Mouse (Mus musculus) embryonic facial prominence, embryonic 12.5 days (tissue): Measurements from ENCODE around the gene Dda1. TPM values are rescaled to one million over a fixed set of nuclear protein-coding genes. Genes with fewer than 3 reads are reported as not detected.
"Not testable (repeated sequence)": the region's sequence is repeated elsewhere in the genome, so short reads cannot be mapped to it uniquely, and the experiment has no call there.

Source experiments
- ATAC-seq: fragments of 200-750 bp; cut with Nextera tagmentation; 2 replicates; pipeline ENCODE4 v1.8.0; 2017; ENCODE audit not compliant: insufficient number of reproducible peaks, insufficient read depth, low FRiP score, low TSS enrichment
- H3K27ac ChIP-seq: fragments of 300-500 bp; sonication (generic); 2 replicates; pipeline ENCODE4 v1.5.1; 2016; ENCODE audit warnings: mild to moderate bottlenecking
- H3K27me3 ChIP-seq: fragments of 300-500 bp; sonication (generic); 2 replicates; pipeline ENCODE4 v1.6.1; 2016; ENCODE audit warnings: mild to moderate bottlenecking, moderate library complexity
- H3K36me3 ChIP-seq: fragments of 300-500 bp; sonication (generic); 2 replicates; pipeline ENCODE4 v1.6.1; 2016; ENCODE audit warnings: mild to moderate bottlenecking
- H3K4me1 ChIP-seq: fragments of 300-500 bp; sonication (generic); 2 replicates; pipeline ENCODE4 v1.6.1; 2016
- H3K4me2 ChIP-seq: fragments of 300-500 bp; sonication (generic); replicated peaks from 2 replicates; pipeline ENCODE4 v1.6.1; 2016; ENCODE audit warnings: mild to moderate bottlenecking, moderate library complexity
- H3K4me3 ChIP-seq: fragments of 300-500 bp; sonication (generic); 2 replicates; pipeline ENCODE4 v1.5.1; 2016; ENCODE audit warnings: mild to moderate bottlenecking
- H3K9ac ChIP-seq: fragments of 300-500 bp; sonication (generic); 2 replicates; pipeline ENCODE4 v1.6.1; 2016; ENCODE audit warnings: mild to moderate bottlenecking, moderate library complexity
- H3K9me3 ChIP-seq: fragments of 300-500 bp; sonication (generic); 2 replicates; pipeline ENCODE4 v1.6.1; 2016; ENCODE audit warnings: mild to moderate bottlenecking, moderate library complexity
- WGBS: fragments of 180-500 bp; shearing (Covaris S2); methylation state at CpG from one replicate; pipeline ENCODE4 v1.1.7; 2016; 5-methylcytosine and 5-hydroxymethylcytosine counted together
- polyA plus RNA-seq: library from polyadenylated mRNA; unstranded; fragments of >200 nt; fragmentation: Nextera tagmentation; extraction: Ambion mirVana; gene quantifications from 2 replicates; pipeline ENCODE4 v1.2.1, GENCODE M21; 2016

Gene Dda1
- 108 and 117 TPM in 2 replicates for polyA plus RNA-seq

DNA sequence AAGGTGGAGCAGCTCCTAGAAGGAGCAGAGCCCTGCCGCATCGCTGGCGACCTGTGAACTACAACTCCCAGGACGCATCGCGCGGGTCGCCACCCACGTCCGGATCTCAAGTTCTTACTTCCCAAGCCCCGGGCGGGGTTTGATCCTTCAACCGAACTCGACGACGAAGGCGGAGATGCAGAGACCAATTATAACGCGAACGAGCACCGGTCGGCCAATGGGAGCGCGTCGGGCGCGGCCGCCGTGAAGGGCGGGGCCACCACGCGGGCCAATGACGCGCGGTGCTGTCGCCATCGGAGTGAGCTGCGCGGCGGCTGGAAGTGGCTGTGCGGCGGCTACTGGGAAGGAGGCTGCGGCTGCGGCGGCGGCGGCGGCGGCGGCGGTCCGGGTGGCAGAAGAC lies at the start of gene Dda1:
Dda1 (plus strand) TSS at position 284 of the 400 bp plus-strand sequence.
- Histone ChIP-seq H3K4me1 (peaks cover 23% of the 10 kb centered on the region), H3K36me3 (peaks cover 33% of the 10 kb centered on the region), H3K9ac (peak within 1 kb of the TSS; percentile 85), H3K4me2 (peak within 1 kb of the TSS; percentile 88), H3K9me3 (no peaks in the 10 kb centered on the region), H3K4me3 (peak within 1 kb of the TSS; percentile 90), H3K27me3 (no peaks in the 10 kb centered on the region), H3K27ac (peak within 1 kb of the TSS; percentile 67)
- WGBS = under 1% methylated on average over 52 of the region's 52 CpGs
- peak; percentile 86 for ATAC-seq

DNA sequence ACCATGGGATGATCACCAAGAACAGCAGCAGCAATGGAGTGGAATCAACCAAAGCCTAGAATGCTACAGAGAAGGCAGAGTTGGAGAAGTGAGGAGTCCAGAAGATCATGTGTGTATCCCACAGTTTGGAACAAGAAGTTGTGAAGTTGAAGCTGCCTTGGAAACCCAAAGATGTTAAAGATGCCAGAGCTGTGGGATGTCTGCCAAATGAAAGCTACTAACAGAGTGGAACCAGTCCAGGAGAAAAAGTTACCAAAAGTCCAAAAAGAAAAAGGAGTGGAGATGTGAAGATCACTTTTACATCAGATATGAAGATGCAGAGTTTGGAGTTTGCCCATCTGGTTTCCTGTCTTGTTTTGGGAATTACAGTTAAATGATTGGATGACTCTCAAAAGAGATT lies 46.9 kb upstream of the Dda1 start:
- no peaks in the 10 kb centered on the region for H3K9me3 ChIP-seq
- no peak overlapping the region for H3K4me2 ChIP-seq
- H3K36me3 ChIP-seq = no peaks in the 10 kb centered on the region
- no peak overlapping the region for H3K27ac ChIP-seq
- no peak for ATAC-seq
- no peaks in the 10 kb centered on the region for H3K4me1 ChIP-seq
- no peak overlapping the region for H3K9ac ChIP-seq
- H3K27me3 ChIP-seq = no peaks in the 10 kb centered on the region
- no peak overlapping the region for H3K4me3 ChIP-seq

GRCm38 (mm10) chr8:71432935-71433334 lies 36.1 kb upstream of the Dda1 start:
- not testable (repeated sequence) for H3K4me1 ChIP-seq, H3K27ac ChIP-seq, H3K27me3 ChIP-seq, H3K9ac ChIP-seq, H3K36me3 ChIP-seq, ATAC-seq, H3K4me3 ChIP-seq, H3K9me3 ChIP-seq, H3K4me2 ChIP-seq
- 83% methylated on average over 1 of the region's 1 CpGs for WGBS

DNA sequence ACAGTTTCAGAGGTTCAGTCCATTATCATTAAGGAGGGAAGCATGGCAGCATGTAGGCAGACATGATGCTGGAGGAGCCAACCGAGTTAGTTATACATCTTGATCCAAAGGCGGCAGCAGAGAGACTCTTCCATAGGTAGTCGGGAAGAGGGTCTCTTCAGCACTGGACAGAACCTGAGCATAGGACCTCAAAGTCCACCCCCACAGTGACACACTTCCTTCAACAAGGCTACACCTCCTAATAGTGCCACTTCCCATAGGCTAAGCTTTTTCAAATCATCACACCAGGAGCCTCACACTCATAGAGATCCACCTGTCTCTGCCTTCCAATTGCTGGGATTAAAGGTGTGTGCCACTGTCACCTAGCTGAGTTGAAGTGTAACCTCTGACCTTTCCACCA lies 32.0 kb upstream of the Dda1 start:
- Histone ChIP-seq H3K4me1 (no peaks in the 10 kb centered on the region), H3K27ac (no peak overlapping the region), H3K4me3 (no peak overlapping the region), H3K27me3 (0 out of 2 replicates have a peak, but pooled peaks cover 3% of the 10 kb centered on the region), H3K36me3 (no peaks in the 10 kb centered on the region), H3K4me2 (no peak overlapping the region), H3K9me3 (no peaks in the 10 kb centered on the region), H3K9ac (no peak overlapping the region)
- no peak for ATAC-seq
- WGBS = 52% methylated on average over 3 of the region's 3 CpGs

DNA sequence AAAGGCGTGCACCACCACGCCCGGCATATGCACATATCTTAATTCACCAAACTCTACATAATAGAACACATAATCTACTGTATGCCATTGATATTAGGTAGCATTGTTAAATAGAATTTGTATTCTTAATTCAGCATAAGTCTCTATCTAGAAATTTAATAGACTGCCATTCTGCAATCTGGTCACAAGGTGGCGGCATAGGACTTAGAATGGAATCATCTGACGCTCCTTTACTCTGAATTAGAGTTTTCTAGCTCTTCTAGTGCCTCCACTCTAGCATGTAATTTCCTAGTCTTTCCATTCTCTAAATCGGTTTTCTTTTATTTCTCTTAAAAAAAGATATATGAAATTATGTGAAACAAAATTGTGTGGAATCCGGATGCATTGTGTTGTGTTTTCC lies 27.6 kb upstream of the Dda1 start:
- no peak overlapping the region for H3K27ac ChIP-seq
- no peaks in the 10 kb centered on the region for H3K36me3 ChIP-seq
- no peaks in the 10 kb centered on the region for H3K4me1 ChIP-seq
- no peak overlapping the region for H3K4me3 ChIP-seq
- 0% methylated on average over 7 of the region's 7 CpGs for WGBS
- no peak for ATAC-seq
- H3K4me2 ChIP-seq = no peak overlapping the region
- H3K27me3 ChIP-seq = 0 out of 2 replicates have a peak, but pooled peaks cover 4% of the 10 kb centered on the region
- no peak overlapping the region for H3K9ac ChIP-seq
- no peaks in the 10 kb centered on the region for H3K9me3 ChIP-seq

- Histone ChIP-seq H3K4me3 (no peak overlapping the region), H3K4me1 (no peaks in the 10 kb centered on the region), H3K4me2 (no peak overlapping the region), H3K9me3 (no peaks in the 10 kb centered on the region), H3K27me3 (0 out of 2 replicates have a peak, but pooled peaks cover 4% of the 10 kb centered on the region), H3K36me3 (no peaks in the 10 kb centered on the region), H3K27ac (no peak overlapping the region), H3K9ac (no peak overlapping the region; the same call in 1 of the 2 replicates)
- ATAC-seq = no peak
- WGBS = 78% methylated on average over 7 of the region's 7 CpGs
Measured at GRCm38 (mm10) chr8:71445096-71445495, 23.9 kb upstream of the Dda1 start.

- H3K4me2 ChIP-seq = no peak overlapping the region
- H3K9ac ChIP-seq = no peak overlapping the region
- H3K27ac ChIP-seq = no peak overlapping the region
- no peaks in the 10 kb centered on the region for H3K9me3 ChIP-seq
- WGBS = 65% methylated on average over 4 of the region's 4 CpGs
- no peak for ATAC-seq
- no peaks in the 10 kb centered on the region for H3K4me1 ChIP-seq
- no peaks in the 10 kb centered on the region for H3K36me3 ChIP-seq
- H3K4me3 ChIP-seq = no peak overlapping the region
- no peaks in the 10 kb centered on the region for H3K27me3 ChIP-seq
Measured at GRCm38 (mm10) chr8:71451337-71451736, 17.7 kb upstream of the Dda1 start.

- Histone ChIP-seq H3K4me3 (no peak overlapping the region), H3K9me3 (no peaks in the 10 kb centered on the region), H3K36me3 (0 out of 2 replicates have a peak, but pooled peaks cover 2% of the 10 kb centered on the region), H3K4me1 (no peaks in the 10 kb centered on the region), H3K9ac (no peak overlapping the region), H3K4me2 (no peak overlapping the region), H3K27me3 (no peaks in the 10 kb centered on the region), H3K27ac (no peak overlapping the region)
- ATAC-seq = no peak
- WGBS = 50% methylated on average over 11 of the region's 11 CpGs
Measured at GRCm38 (mm10) chr8:71451777-71452176, 17.2 kb upstream of the Dda1 start.

- H3K9me3 ChIP-seq = no peaks in the 10 kb centered on the region
- no peaks in the 10 kb centered on the region for H3K27me3 ChIP-seq
- no peak for ATAC-seq
- no peaks in the 10 kb centered on the region for H3K4me1 ChIP-seq
- no peak overlapping the region for H3K27ac ChIP-seq
- 81% methylated on average over 2 of the region's 2 CpGs for WGBS
- no peak overlapping the region for H3K4me3 ChIP-seq
- H3K36me3 ChIP-seq = peaks cover 11% of the 10 kb centered on the region
- H3K9ac ChIP-seq = no peak overlapping the region
- no peak overlapping the region for H3K4me2 ChIP-seq
Measured at GRCm38 (mm10) chr8:71452669-71453068, 16.3 kb upstream of the Dda1 start.

DNA sequence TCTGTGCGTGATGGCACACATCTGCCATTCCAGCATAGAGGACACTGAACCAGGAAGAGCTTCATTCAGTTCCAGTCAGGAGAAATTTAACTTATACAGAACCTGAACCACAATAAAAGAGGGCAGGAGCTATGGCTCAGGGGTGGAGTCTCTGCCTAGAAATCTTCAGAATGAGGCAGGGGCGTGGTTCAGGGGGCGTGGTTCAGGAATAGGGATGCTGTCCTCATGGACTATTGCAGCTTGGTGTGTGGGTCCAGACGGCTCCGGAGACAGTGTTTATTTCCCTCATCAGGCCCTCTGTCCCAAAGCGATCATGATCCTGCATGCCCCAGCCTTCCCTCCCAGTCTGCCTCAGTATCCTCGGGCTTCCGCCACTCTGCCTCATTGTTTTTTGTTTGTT lies 14.3 kb upstream of the Dda1 start:
- WGBS = 84% methylated on average over 8 of the region's 8 CpGs
- H3K4me3 ChIP-seq = no peak overlapping the region
- H3K36me3 ChIP-seq = peaks cover 30% of the 10 kb centered on the region
- ATAC-seq = no peak
- no peaks in the 10 kb centered on the region for H3K9me3 ChIP-seq
- H3K27me3 ChIP-seq = no peaks in the 10 kb centered on the region
- no peaks in the 10 kb centered on the region for H3K4me1 ChIP-seq
- no peak overlapping the region for H3K27ac ChIP-seq
- H3K9ac ChIP-seq = no peak overlapping the region
- no peak overlapping the region for H3K4me2 ChIP-seq

GRCm38 (mm10) chr8:71456906-71457305 lies 12.1 kb upstream of the Dda1 start:
- Histone ChIP-seq H3K4me3 (no peak overlapping the region), H3K9me3 (no peaks in the 10 kb centered on the region), H3K27me3 (no peaks in the 10 kb centered on the region), H3K36me3 (peaks cover 48% of the 10 kb centered on the region), H3K4me2 (no peak overlapping the region), H3K27ac (no peak overlapping the region), H3K4me1 (peaks cover 3% of the 10 kb centered on the region; the same call in 1 of the 2 replicates), H3K9ac (no peak overlapping the region)
- 39% methylated on average over 22 of the region's 22 CpGs for WGBS
- ATAC-seq = no peak

DNA sequence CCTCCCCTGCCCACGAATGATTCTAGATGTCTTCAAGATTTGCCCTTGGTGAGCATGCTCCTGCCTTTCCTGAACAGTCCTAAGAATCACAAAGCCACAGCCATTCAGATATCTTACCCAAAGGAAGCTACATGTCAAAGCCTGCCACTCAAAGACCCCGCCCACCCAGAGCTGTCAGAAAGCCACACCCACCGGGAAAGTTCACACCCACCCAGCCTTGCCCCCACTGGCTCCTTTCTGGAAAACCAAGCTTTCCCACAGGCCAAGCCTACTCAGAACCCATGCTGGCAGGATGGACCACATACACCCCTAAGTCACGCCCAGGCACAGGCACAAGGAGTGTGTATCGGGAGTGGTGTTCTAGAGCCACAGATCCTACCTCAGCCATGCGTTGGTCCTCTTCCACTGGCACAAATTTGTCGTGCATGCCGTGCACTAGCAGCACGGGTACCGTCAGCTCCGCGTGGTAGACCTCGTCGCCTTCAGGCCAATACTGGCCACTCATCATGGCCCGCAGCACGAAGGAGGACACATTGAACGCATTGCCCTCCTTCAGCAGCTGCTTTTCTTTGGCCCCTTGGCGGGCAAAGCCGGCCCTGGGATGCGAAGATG lies 11.2 kb upstream of the Dda1 start:
- 84% methylated on average over 20 of the region's 20 CpGs for WGBS
- H3K36me3 ChIP-seq = peaks cover 48% of the 10 kb centered on the region

More for the DNA sequence above, 11.2 kb upstream of the Dda1 start:
- Histone ChIP-seq H3K27me3 (no peaks in the 10 kb centered on the region), H3K27ac (no peak overlapping the region), H3K4me1 (peaks cover 12% of the 10 kb centered on the region), H3K9me3 (no peaks in the 10 kb centered on the region), H3K9ac (no peak overlapping the region), H3K4me3 (no peak overlapping the region), H3K4me2 (no peak overlapping the region)
- ATAC-seq = no peak
